Mouse (Mus musculus) spleen, adult 2 months (tissue): Measurements from ENCODE around the gene Axl.
"Not testable (repeated sequence)": the region's sequence is repeated elsewhere in the genome, so short reads cannot be mapped to it uniquely, and the experiment has no call there.

ENCODE experiments used
- CTCF ChIP-seq: fragments of 200-500 bp; IDR thresholded peaks from 2 replicates; pipeline ENCODE4 v1.5.1; 2011; ENCODE audit warnings: mild to moderate bottlenecking, inconsistent platforms; ENCODE audit not compliant: insufficient read depth, insufficient read length, insufficient replicate concordance; ENCODE audit errors: extremely low read depth
- POLR2A ChIP-seq: fragments of 200-500 bp; IDR thresholded peaks from 2 replicates; pipeline ENCODE4 v1.6.1; 2011; ENCODE audit warnings: low read depth, low read length, inconsistent platforms

DNA sequence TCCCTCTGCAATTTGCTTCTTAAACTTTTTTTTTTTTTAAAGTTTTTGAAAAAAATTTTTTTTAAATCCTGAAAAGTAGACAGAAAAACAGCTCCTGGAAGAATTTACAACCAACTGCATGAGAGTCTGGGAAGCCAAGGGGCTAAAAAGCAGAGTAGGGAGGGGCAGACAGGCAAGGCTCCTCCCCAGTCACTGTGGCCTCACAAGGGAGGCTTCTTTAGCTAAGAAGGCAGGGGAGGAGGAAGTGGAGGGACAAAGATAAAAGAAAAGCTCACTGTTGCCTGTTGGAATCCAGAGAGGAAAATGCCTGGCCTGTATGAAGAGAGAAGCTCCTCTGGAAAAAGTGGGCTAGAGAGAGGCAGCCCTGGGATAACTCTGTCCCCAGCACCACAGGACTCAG, 66.7 kb downstream of the Axl start:
- not testable (repeated sequence) for TF ChIP-seq CTCF, POLR2A
